Comparison of ENCODE assay signal across 11 mouse cellular contexts in the genomic region with DNA sequence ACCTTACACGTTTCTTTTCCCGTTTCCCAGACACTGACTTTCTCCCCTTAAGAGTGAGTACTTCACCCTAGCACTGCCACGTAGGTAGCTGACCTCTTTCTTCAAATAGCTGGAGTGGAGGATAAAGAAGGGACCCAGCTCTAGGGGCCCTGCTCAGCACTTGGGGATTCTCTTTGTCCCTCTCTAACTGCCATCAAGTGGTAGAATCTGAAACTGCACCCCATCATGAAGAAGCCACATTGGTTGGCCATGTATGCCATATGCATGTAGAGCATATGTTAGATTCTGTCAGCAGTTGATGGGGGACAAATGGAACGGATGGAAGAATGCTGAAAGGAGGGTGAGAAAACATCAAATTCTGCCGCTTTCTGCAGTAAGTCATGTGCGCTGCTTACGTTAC.
DNase-seq lines count a peak whose midpoint lies in the region; ATAC-seq and TF ChIP-seq lines count a peak whose summit lies in the region.
"Had no signal": no experiment of that assay in that cellular context is flagged by ENCODE, and none has a peak within 500 bp of the region (broad histone marks: within the 10 kb centered on the region; RNA-seq: fewer than 3 reads in every experiment).

No protein-coding gene starts in this region.

- no peaks in the 10 kb centered on the region for H3K9me3 ChIP-seq in kidney, postnatal 0 days (replicated peaks; ENCODE audit: low read length)
- H3K9me3 ChIP-seq in kidney, embryonic 16.5 days (ENCODE audit: low read length) = no peaks in the 10 kb centered on the region
- H3K9me3 ChIP-seq in midbrain, embryonic 12.5 days = no peaks in the 10 kb centered on the region
- H3K9me3 ChIP-seq: heart, embryonic 12.5 days had no signal

- 62% methylated on average over 7 of the region's 7 CpGs for WGBS in kidney, postnatal 0 days
- WGBS in kidney, embryonic 16.5 days = 54% methylated on average over 7 of the region's 7 CpGs
- 58% methylated on average over 7 of the region's 7 CpGs for WGBS in midbrain, embryonic 12.5 days

- H3K4me2 ChIP-seq in kidney, postnatal 0 days (ENCODE audit: low read length) = no peak overlapping the region
- no peak overlapping the region for H3K4me2 ChIP-seq in kidney, embryonic 16.5 days (replicated peaks; ENCODE audit: low read depth, low read length)
- no peak overlapping the region for H3K4me2 ChIP-seq in midbrain, embryonic 12.5 days (replicated peaks)
- H3K4me2 ChIP-seq: heart, embryonic 12.5 days had no signal

- peak; percentile 63 for TF ChIP-seq CTCF in kidney, postnatal 0 days (IDR thresholded peaks at IDR 0.05; ENCODE audit: low read depth)

- no peak overlapping the region for H3K4me3 ChIP-seq in kidney, postnatal 0 days (replicated peaks; ENCODE audit: low read depth, low read length)
- no peak overlapping the region for H3K4me3 ChIP-seq in kidney, embryonic 16.5 days (ENCODE audit: low read length)
- H3K4me3 ChIP-seq in midbrain, embryonic 12.5 days = no peak overlapping the region
- H3K4me3 ChIP-seq: heart, embryonic 12.5 days had no signal

- peak; percentile 20 for DNase-seq in kidney, postnatal 0 days (ENCODE audit: low spot score)
- DNase-seq in MEL-GATA-1-ER (ENCODE audit: extremely low read depth, low read depth) = peak; percentile 7
- DNase-seq in embryo, embryonic 9.5 days (ENCODE audit: extremely low spot score) = peak; percentile 25
- DNase-seq in urinary bladder, postnatal 4 days (ENCODE audit: low spot score in 2 of 2) = no peak
- no peak for DNase-seq in layer of hippocampus, postnatal 14 days (ENCODE audit: low spot score in 2 of 2)
- DNase-seq in urinary bladder, adult 2 months (ENCODE audit: low spot score) = no peak
- DNase-seq: spleen, adult 18-20 months had no signal

- no peaks in the 10 kb centered on the region for H3K4me1 ChIP-seq in kidney, postnatal 0 days (replicated peaks; ENCODE audit: insufficient read depth, low read length)
- H3K4me1 ChIP-seq in kidney, embryonic 16.5 days (ENCODE audit: insufficient read depth, low read length) = no peaks in the 10 kb centered on the region
- H3K4me1 ChIP-seq in midbrain, embryonic 12.5 days = no peaks in the 10 kb centered on the region
- H3K4me1 ChIP-seq: heart, embryonic 12.5 days had no signal

- no peak overlapping the region for H3K27ac ChIP-seq in kidney, postnatal 0 days
- H3K27ac ChIP-seq in kidney, embryonic 16.5 days (ENCODE audit: low read length) = no peak overlapping the region
- no peak overlapping the region for H3K27ac ChIP-seq in midbrain, embryonic 12.5 days (replicated peaks)

- H3K9ac ChIP-seq in kidney, postnatal 0 days (ENCODE audit: low read depth, low read length) = no peak overlapping the region
- no peak overlapping the region for H3K9ac ChIP-seq in kidney, embryonic 16.5 days (replicated peaks; ENCODE audit: low read length)
- H3K9ac ChIP-seq in midbrain, embryonic 12.5 days (replicated peaks) = no peak overlapping the region
- H3K9ac ChIP-seq: heart, embryonic 12.5 days had no signal

- ATAC-seq in kidney, postnatal 0 days (replicated peaks; ENCODE audit: low FRiP score, low read depth) = no peak
- no peak for ATAC-seq in kidney, embryonic 16.5 days (ENCODE audit: low FRiP score, low TSS enrichment)
- peak; percentile 78 for ATAC-seq in midbrain, embryonic 12.5 days (ENCODE audit: low FRiP score, low read depth)
- ATAC-seq: activated CD4-positive, CD25-positive, alpha-beta regulatory T cell, adult 4 months had no signal

- no peaks in the 10 kb centered on the region for H3K27me3 ChIP-seq in kidney, postnatal 0 days (ENCODE audit: insufficient read depth, low read length)
- no peaks in the 10 kb centered on the region for H3K27me3 ChIP-seq in kidney, embryonic 16.5 days (ENCODE audit: insufficient read depth, low read length)
- H3K27me3 ChIP-seq in midbrain, embryonic 12.5 days = no peaks in the 10 kb centered on the region
- H3K27me3 ChIP-seq: heart, embryonic 12.5 days had no signal

- H3K36me3 ChIP-seq in kidney, postnatal 0 days (ENCODE audit: insufficient read depth, low read length) = no peaks in the 10 kb centered on the region
- H3K36me3 ChIP-seq in kidney, embryonic 16.5 days (ENCODE audit: insufficient read depth, low read length) = no peaks in the 10 kb centered on the region
- no peaks in the 10 kb centered on the region for H3K36me3 ChIP-seq in midbrain, embryonic 12.5 days
- H3K36me3 ChIP-seq: heart, embryonic 12.5 days had no signal

Comparison
In these comparisons a context has a peak if more than half of its experiments do, and no peak if none do; other contexts are left out.
1. DNase-seq: peak in kidney, postnatal 0 days (single experiment), MEL-GATA-1-ER (single experiment) and embryo, embryonic 9.5 days (single experiment); none in urinary bladder, postnatal 4 days (0 of 2), layer of hippocampus, postnatal 14 days (0 of 2) and urinary bladder, adult 2 months (single experiment).